In genomic region chr13:35189028-35189711, GRCm38 (mm10) we compare ENCODE assay signal across 8 mouse cellular contexts.
DNase-seq lines count a peak whose midpoint lies in the region; ATAC-seq and TF ChIP-seq lines count a peak whose summit lies in the region.

No protein-coding gene starts in this region.

- 23% methylated on average over 16 of the region's 16 CpGs for WGBS in intestine, postnatal 0 days
- 9% methylated on average over 16 of the region's 16 CpGs for WGBS in limb, embryonic 12.5 days
- WGBS in midbrain, embryonic 13.5 days: 60% methylated on average over 16 of the region's 16 CpGs

- no peaks in the 10 kb centered on the region for H3K9me3 ChIP-seq in intestine, postnatal 0 days (ENCODE audit: control insufficient read depth)
- no peaks in the 10 kb centered on the region for H3K9me3 ChIP-seq in limb, embryonic 12.5 days
- H3K9me3 ChIP-seq in midbrain, embryonic 13.5 days: no peaks in the 10 kb centered on the region

- H3K4me1 ChIP-seq in intestine, postnatal 0 days (replicated peaks; ENCODE audit: control insufficient read depth, insufficient read depth, low read length): 0 out of 2 replicates have a peak, but pooled peaks cover 5% of the 10 kb centered on the region
- H3K4me1 ChIP-seq in limb, embryonic 12.5 days (replicated peaks): peaks cover 7% of the 10 kb centered on the region
- 0 out of 2 replicates have a peak, but pooled peaks cover 6% of the 10 kb centered on the region for H3K4me1 ChIP-seq in midbrain, embryonic 13.5 days (replicated peaks)

- no peak overlapping the region for H3K4me3 ChIP-seq in intestine, postnatal 0 days (ENCODE audit: low read depth, low read length)
- no peak overlapping the region for H3K4me3 ChIP-seq in limb, embryonic 12.5 days (replicated peaks)
- H3K4me3 ChIP-seq in midbrain, embryonic 13.5 days (replicated peaks): no peak overlapping the region

- no peaks in the 10 kb centered on the region for H3K27me3 ChIP-seq in intestine, postnatal 0 days (replicated peaks; ENCODE audit: control insufficient read depth, insufficient read depth, low read length)
- H3K27me3 ChIP-seq in limb, embryonic 12.5 days: no peaks in the 10 kb centered on the region
- H3K27me3 ChIP-seq in midbrain, embryonic 13.5 days: no peaks in the 10 kb centered on the region

- peak overlapping the region; percentile 54 for H3K27ac ChIP-seq in intestine, postnatal 0 days (ENCODE audit: low read depth, low read length)
- peak overlapping the region; percentile 37; the same call in 1 of the 2 replicates for H3K27ac ChIP-seq in limb, embryonic 12.5 days
- H3K27ac ChIP-seq in midbrain, embryonic 13.5 days: no peak overlapping the region

- ATAC-seq in intestine, postnatal 0 days: peak; percentile 87
- ATAC-seq in limb, embryonic 12.5 days (ENCODE audit: insufficient number of reproducible peaks, insufficient read depth, low FRiP score, low TSS enrichment, low read depth): no peak; the same call in 1 of the 2 replicates
- ATAC-seq in midbrain, embryonic 13.5 days: peak; percentile 50
- ATAC-seq in cerebellum, adult (ENCODE audit: insufficient number of reproducible peaks, low FRiP score, low TSS enrichment): no peak

- peak; percentile 34; the same call in 1 of the 2 replicates for TF ChIP-seq CTCF in intestine, postnatal 0 days (IDR thresholded peaks at IDR 0.05; ENCODE audit: low read depth)

- H3K36me3 ChIP-seq in intestine, postnatal 0 days (ENCODE audit: control insufficient read depth, insufficient read depth): no peaks in the 10 kb centered on the region
- no peaks in the 10 kb centered on the region for H3K36me3 ChIP-seq in limb, embryonic 12.5 days
- H3K36me3 ChIP-seq in midbrain, embryonic 13.5 days: no peaks in the 10 kb centered on the region

- H3K9ac ChIP-seq in intestine, postnatal 0 days (ENCODE audit: low read depth, low read length): no peak overlapping the region
- no peak overlapping the region for H3K9ac ChIP-seq in limb, embryonic 12.5 days (replicated peaks)
- no peak overlapping the region for H3K9ac ChIP-seq in midbrain, embryonic 13.5 days (replicated peaks)

- H3K4me2 ChIP-seq in intestine, postnatal 0 days (replicated peaks; ENCODE audit: low read depth): peak overlapping the region; percentile 25; the same call in 1 of the 2 replicates
- H3K4me2 ChIP-seq in limb, embryonic 12.5 days: peak overlapping the region; percentile 22
- no peak overlapping the region for H3K4me2 ChIP-seq in midbrain, embryonic 13.5 days (replicated peaks)

- DNase-seq in R1 (ENCODE audit: low read depth, low spot score): peak; percentile 95
- DNase-seq in embryo, embryonic 10 days (ENCODE audit: low spot score): peak; percentile 76
- DNase-seq in heart, adult 18-20 months: peak; percentile 21 to 66
- DNase-seq in spleen, postnatal 10 days (ENCODE audit: low spot score in 2 of 2): peak; percentile 32 to 77

Comparison
In these comparisons a context has a peak if more than half of its experiments do, and no peak if none do; other contexts are left out.
1. DNase-seq: peak in every context shown above with its lines; median percentile 95 in R1; 76 in embryo, embryonic 10 days; 54 in spleen, postnatal 10 days; 44 in heart, adult 18-20 months.
2. ATAC-seq: peak in intestine, postnatal 0 days (single experiment) and midbrain, embryonic 13.5 days (single experiment); none in limb, embryonic 12.5 days (single experiment) and cerebellum, adult (single experiment).